Mouse (Mus musculus) testis, adult 2 months (tissue): ENCODE data around the gene Syn3.
"Not testable (repeated sequence)": the region's sequence is repeated elsewhere in the genome, so short reads cannot be mapped to it uniquely, and the experiment has no call there.

Source experiments
- CTCF ChIP-seq: fragments of 200-500 bp; IDR thresholded peaks from 2 replicates; pipeline ENCODE4 v1.5.1; 2012; ENCODE audit warnings: low read depth, mild to moderate bottlenecking, inconsistent platforms, low read length, moderate library complexity; ENCODE audit not compliant: control insufficient read depth, insufficient read depth, insufficient replicate concordance
- POLR2A ChIP-seq: fragments of 200-500 bp; IDR thresholded peaks from 2 replicates; pipeline ENCODE4 v1.6.1; 2012; ENCODE audit warnings: low read depth, mild to moderate bottlenecking, inconsistent platforms, low read length, moderate library complexity; ENCODE audit not compliant: control insufficient read depth

DNA sequence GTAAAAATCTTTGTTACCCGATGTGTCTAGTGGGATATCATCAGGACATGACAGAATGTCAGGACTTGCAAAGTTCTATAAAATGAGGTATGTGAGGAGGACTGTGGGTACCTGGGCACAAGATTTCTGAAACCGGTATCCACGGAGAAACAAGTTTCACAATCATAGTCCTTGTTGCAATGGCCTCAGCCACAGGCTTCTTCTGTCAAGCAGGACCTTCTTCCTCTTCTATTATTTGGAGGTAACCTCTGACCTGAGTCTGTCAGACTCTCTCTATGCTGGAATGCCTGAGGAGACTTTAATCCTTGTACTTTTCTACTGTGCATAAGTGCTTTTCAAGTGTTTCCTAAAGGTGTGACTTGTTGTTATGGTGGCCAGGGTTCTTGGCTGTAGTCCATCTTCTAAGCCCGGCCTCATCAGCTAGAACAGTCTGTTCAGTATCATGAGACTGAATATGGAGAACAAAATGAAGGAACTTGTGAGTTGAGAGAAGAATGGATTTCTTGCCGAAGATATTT lies 27.7 kb upstream of the Syn3 start:
- not testable (repeated sequence) for TF ChIP-seq CTCF, POLR2A
